Comparison of ENCODE assay signal across 10 mouse cellular contexts in the genomic region with DNA sequence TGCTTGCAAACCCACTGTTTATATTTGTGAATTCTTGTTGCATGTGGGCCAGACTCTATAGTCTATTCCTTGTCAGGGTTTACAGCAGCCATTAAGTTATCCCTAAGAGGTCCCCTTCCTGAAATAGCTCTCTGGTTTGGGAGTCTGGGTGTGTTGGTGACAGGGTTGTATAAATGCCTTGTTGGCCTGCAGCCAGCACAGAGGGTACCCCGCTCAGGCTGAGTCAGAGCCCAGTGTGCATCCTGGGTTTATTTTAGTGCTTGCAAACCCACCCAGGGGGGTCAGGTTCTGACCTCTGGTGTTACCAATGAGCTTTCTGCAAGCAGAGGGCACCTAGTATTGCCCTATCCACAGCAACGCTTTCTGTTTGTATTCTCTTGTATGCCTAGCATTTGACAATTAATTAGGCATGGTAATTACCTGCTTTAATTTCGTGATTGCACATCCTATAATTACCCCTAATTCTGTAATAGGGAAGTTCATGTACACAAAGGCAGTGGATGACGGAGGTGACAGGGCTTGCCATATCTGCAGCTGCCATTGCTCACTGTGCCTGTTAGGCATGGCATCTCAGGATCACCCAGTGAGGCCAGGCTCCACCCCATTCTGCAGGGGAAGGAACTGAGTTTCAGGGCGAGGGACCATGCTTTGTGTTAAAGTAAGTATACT.
DNase-seq lines count a peak whose midpoint lies in the region; ATAC-seq lines count a peak whose summit lies in the region.
"Had no signal": no experiment of that assay in that cellular context is flagged by ENCODE, and none has a peak within 500 bp of the region (broad histone marks: within the 10 kb centered on the region; RNA-seq: fewer than 3 reads in every experiment).

No protein-coding gene starts in this region.

- 0 out of 2 replicates have a peak overlapping the region, but pooled peaks have one; percentile 40 for H3K27ac ChIP-seq in heart, embryonic 16.5 days (ENCODE audit: low read length)
- no peak overlapping the region for H3K27ac ChIP-seq in midbrain, embryonic 13.5 days
- H3K27ac ChIP-seq in midbrain, embryonic 11.5 days (ENCODE audit: low read depth, low read length): no peak overlapping the region
- no peak overlapping the region for H3K27ac ChIP-seq in forebrain, embryonic 12.5 days
- no peak overlapping the region for H3K27ac ChIP-seq in limb, embryonic 13.5 days
- H3K27ac ChIP-seq: midbrain, embryonic 12.5 days had no signal

- peaks cover 13% of the 10 kb centered on the region for H3K4me1 ChIP-seq in heart, embryonic 16.5 days (ENCODE audit: control insufficient read depth, insufficient read depth, low read length)
- H3K4me1 ChIP-seq in midbrain, embryonic 13.5 days (replicated peaks): peaks cover 5% of the 10 kb centered on the region; the same call in 1 of the 2 replicates
- H3K4me1 ChIP-seq in midbrain, embryonic 11.5 days (ENCODE audit: control insufficient read depth, insufficient read depth, low read length): no peaks in the 10 kb centered on the region
- 0 out of 2 replicates have a peak, but pooled peaks cover 4% of the 10 kb centered on the region for H3K4me1 ChIP-seq in forebrain, embryonic 12.5 days
- H3K4me1 ChIP-seq in limb, embryonic 13.5 days: peaks cover 14% of the 10 kb centered on the region

- no peak overlapping the region for H3K9ac ChIP-seq in heart, embryonic 16.5 days (ENCODE audit: low read length)
- no peak overlapping the region for H3K9ac ChIP-seq in midbrain, embryonic 13.5 days (replicated peaks)
- no peak overlapping the region for H3K9ac ChIP-seq in midbrain, embryonic 11.5 days (ENCODE audit: low read length)
- no peak overlapping the region for H3K9ac ChIP-seq in forebrain, embryonic 12.5 days
- H3K9ac ChIP-seq in limb, embryonic 13.5 days: no peak overlapping the region
- H3K9ac ChIP-seq: midbrain, embryonic 12.5 days had no signal

- H3K9me3 ChIP-seq in heart, embryonic 16.5 days (replicated peaks; ENCODE audit: control insufficient read depth, low read length): no peaks in the 10 kb centered on the region
- H3K9me3 ChIP-seq in midbrain, embryonic 13.5 days: no peaks in the 10 kb centered on the region
- H3K9me3 ChIP-seq in midbrain, embryonic 11.5 days (ENCODE audit: control insufficient read depth, low read length): no peaks in the 10 kb centered on the region
- H3K9me3 ChIP-seq in forebrain, embryonic 12.5 days: no peaks in the 10 kb centered on the region
- no peaks in the 10 kb centered on the region for H3K9me3 ChIP-seq in limb, embryonic 13.5 days
- H3K9me3 ChIP-seq: midbrain, embryonic 12.5 days had no signal

- no peaks in the 10 kb centered on the region for H3K36me3 ChIP-seq in heart, embryonic 16.5 days (ENCODE audit: control insufficient read depth, insufficient read depth)
- H3K36me3 ChIP-seq in midbrain, embryonic 13.5 days: no peaks in the 10 kb centered on the region
- H3K36me3 ChIP-seq in midbrain, embryonic 11.5 days (ENCODE audit: control insufficient read depth, insufficient read depth, low read length): no peaks in the 10 kb centered on the region
- no peaks in the 10 kb centered on the region for H3K36me3 ChIP-seq in forebrain, embryonic 12.5 days (replicated peaks)
- no peaks in the 10 kb centered on the region for H3K36me3 ChIP-seq in limb, embryonic 13.5 days
- H3K36me3 ChIP-seq: midbrain, embryonic 12.5 days had no signal

- no peak overlapping the region for H3K4me3 ChIP-seq in heart, embryonic 16.5 days (ENCODE audit: low read length)
- H3K4me3 ChIP-seq in midbrain, embryonic 13.5 days (replicated peaks): no peak overlapping the region
- H3K4me3 ChIP-seq in midbrain, embryonic 11.5 days (ENCODE audit: low read depth, low read length): no peak overlapping the region
- H3K4me3 ChIP-seq in forebrain, embryonic 12.5 days (replicated peaks): no peak overlapping the region
- no peak overlapping the region for H3K4me3 ChIP-seq in limb, embryonic 13.5 days
- H3K4me3 ChIP-seq: midbrain, embryonic 12.5 days had no signal

- peak; percentile 69; the same call in 1 of the 2 replicates for ATAC-seq in heart, embryonic 16.5 days (replicated peaks; ENCODE audit: extremely low read depth, insufficient read depth, low FRiP score)
- ATAC-seq in midbrain, embryonic 13.5 days: peak; percentile 70
- no peak for ATAC-seq in midbrain, embryonic 11.5 days (ENCODE audit: low FRiP score)
- ATAC-seq in forebrain, embryonic 12.5 days (ENCODE audit: low FRiP score): peak; percentile 71
- peak; percentile 45; the same call in 1 of the 2 replicates for ATAC-seq in limb, embryonic 13.5 days (ENCODE audit: low FRiP score, low read depth)

- 48% methylated on average over 5 of the region's 5 CpGs for WGBS in heart, embryonic 16.5 days
- WGBS in midbrain, embryonic 13.5 days: 64% methylated on average over 5 of the region's 5 CpGs
- 73% methylated on average over 5 of the region's 5 CpGs for WGBS in midbrain, embryonic 11.5 days
- 40% methylated on average over 5 of the region's 5 CpGs for WGBS in forebrain, embryonic 12.5 days
- 37% methylated on average over 5 of the region's 5 CpGs for WGBS in limb, embryonic 13.5 days

- no peaks in the 10 kb centered on the region for H3K27me3 ChIP-seq in heart, embryonic 16.5 days (ENCODE audit: control insufficient read depth, insufficient read depth, low read length)
- H3K27me3 ChIP-seq in midbrain, embryonic 13.5 days: no peaks in the 10 kb centered on the region
- no peaks in the 10 kb centered on the region for H3K27me3 ChIP-seq in midbrain, embryonic 11.5 days (ENCODE audit: control insufficient read depth, insufficient read depth, low read length)
- no peaks in the 10 kb centered on the region for H3K27me3 ChIP-seq in forebrain, embryonic 12.5 days
- H3K27me3 ChIP-seq in limb, embryonic 13.5 days: no peaks in the 10 kb centered on the region
- H3K27me3 ChIP-seq: midbrain, embryonic 12.5 days had no signal

- no peak overlapping the region for H3K4me2 ChIP-seq in heart, embryonic 16.5 days (ENCODE audit: low read depth, low read length)
- H3K4me2 ChIP-seq in midbrain, embryonic 13.5 days (replicated peaks): no peak overlapping the region
- H3K4me2 ChIP-seq in midbrain, embryonic 11.5 days: no peak overlapping the region
- no peak overlapping the region for H3K4me2 ChIP-seq in forebrain, embryonic 12.5 days
- H3K4me2 ChIP-seq in limb, embryonic 13.5 days (replicated peaks): no peak overlapping the region
- H3K4me2 ChIP-seq: midbrain, embryonic 12.5 days had no signal

- intact Hi-C loops in heart, postnatal 36 days (cut with DNase I): loop anchor here (10.0 kb wide), 1 partner anchor 215 kb away; no protein-coding TSS in a partner anchor

- DNase-seq in heart, postnatal 36 days: no peak
- DNase-seq in midbrain, embryonic 11.5 days (ENCODE audit: low spot score, missing footprints): no peak
- no peak for DNase-seq in gastrocnemius, postnatal 4 days (ENCODE audit: low spot score in 2 of 2)
- DNase-seq: adrenal gland, postnatal 10 days; kidney, adult 2 months had no signal
